Mouse (Mus musculus) limb, embryonic 11.5 days (tissue): ENCODE data around the gene Erg. TPM values are rescaled to one million over a fixed set of nuclear protein-coding genes. Genes with fewer than 3 reads are reported as not detected.

ENCODE experiments used
- ATAC-seq: fragments of 200-750 bp; cut with Nextera tagmentation; 2 replicates; pipeline ENCODE4 v1.8.0; 2017; ENCODE audit warnings: low read depth; ENCODE audit not compliant: insufficient number of reproducible peaks, low FRiP score, low TSS enrichment
- DNase-seq: peaks from one replicate; pipeline ENCODE4 v3.0.0-alpha.2; 2015; ENCODE audit warnings: low spot score
- H3K27ac ChIP-seq: fragments of 300-500 bp; sonication (generic); replicated peaks from 2 replicates; pipeline ENCODE4 v1.5.1; 2014; ENCODE audit warnings: low read depth, mild to moderate bottlenecking, low read length
- H3K27me3 ChIP-seq: fragments of 300-500 bp; sonication (generic); 2 replicates; pipeline ENCODE4 v1.6.1; 2014; ENCODE audit warnings: mild to moderate bottlenecking, low read length, mixed read lengths; ENCODE audit not compliant: control insufficient read depth, insufficient read depth
- H3K36me3 ChIP-seq: fragments of 300-500 bp; sonication (generic); 2 replicates; pipeline ENCODE4 v1.6.1; 2014; ENCODE audit warnings: mild to moderate bottlenecking, low read length, moderate library complexity, mixed read lengths; ENCODE audit not compliant: control insufficient read depth, insufficient read depth
- H3K4me1 ChIP-seq: fragments of 300-500 bp; sonication (generic); 2 replicates; pipeline ENCODE4 v1.6.1; 2014; ENCODE audit warnings: low read length, mixed read lengths; ENCODE audit not compliant: control insufficient read depth, insufficient read depth
- H3K4me2 ChIP-seq: fragments of 300-500 bp; sonication (generic); 2 replicates; pipeline ENCODE4 v1.6.1; 2014; ENCODE audit warnings: low read depth, mild to moderate bottlenecking, moderate library complexity; ENCODE audit not compliant: severe bottlenecking
- H3K4me3 ChIP-seq: fragments of 300-500 bp; sonication (generic); 2 replicates; pipeline ENCODE4 v1.5.1; 2014; ENCODE audit warnings: low read depth, low read length
- H3K9ac ChIP-seq: fragments of 300-500 bp; sonication (generic); 2 replicates; pipeline ENCODE4 v1.6.1; 2014; ENCODE audit warnings: mild to moderate bottlenecking, low read length
- H3K9me3 ChIP-seq: fragments of 300-500 bp; sonication (generic); 2 replicates; pipeline ENCODE4 v1.6.1; 2016; ENCODE audit warnings: low read length; ENCODE audit not compliant: control insufficient read depth
- WGBS: fragments of 180-500 bp; shearing (Covaris S2); extraction: QIAGEN DNeasy Blood & Tissue Kit; methylation state at CpG from one replicate; pipeline ENCODE4 v1.1.7; 2014; 5-methylcytosine and 5-hydroxymethylcytosine counted together
- polyA plus RNA-seq: library from polyadenylated mRNA; unstranded; fragments of >200 nt; fragmentation: Nextera tagmentation; extraction: Ambion mirVana; gene quantifications from 2 replicates; pipeline ENCODE4 v1.2.1, GENCODE M21; 2014

Gene Erg
- polyA plus RNA-seq, 1 experiment from 2014 or later = 5.1 TPM

DNA sequence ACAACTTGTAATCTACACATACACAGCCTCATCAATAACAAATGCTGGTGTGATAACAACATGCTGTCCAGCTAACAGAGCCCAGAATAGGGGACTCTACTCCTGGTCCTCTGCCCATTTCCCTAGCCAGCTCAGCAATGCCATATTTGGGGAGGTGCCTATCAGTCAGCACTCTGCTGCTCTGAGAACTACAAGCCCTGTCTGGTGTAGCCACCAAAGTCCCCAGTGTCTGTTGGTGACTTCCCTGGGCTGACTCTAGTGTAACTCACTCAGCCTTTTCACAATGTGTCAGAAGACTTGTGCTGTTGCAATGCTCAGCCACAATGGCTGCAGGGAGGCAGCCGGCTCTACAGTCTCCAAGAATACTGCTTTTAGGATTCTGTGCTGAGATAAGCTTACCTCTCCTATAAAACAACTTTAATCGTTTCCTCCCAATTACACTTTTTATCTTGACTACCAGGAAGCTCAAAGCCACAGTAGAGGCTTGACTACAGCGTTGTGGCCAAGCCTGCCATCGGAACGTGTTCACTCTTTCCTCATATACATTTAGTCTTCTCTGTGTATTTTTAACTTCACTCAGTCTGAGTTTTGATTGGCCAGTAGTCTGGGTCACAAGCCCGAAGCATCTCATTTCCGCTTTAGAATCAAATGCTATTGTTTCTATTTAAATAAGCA is 201.0 kb downstream of the Erg start:
- H3K4me1 ChIP-seq = no peaks in the 10 kb centered on the region
- H3K4me3 ChIP-seq = no peak overlapping the region
- WGBS = 89% methylated on average over 7 of the region's 7 CpGs
- no peaks in the 10 kb centered on the region for H3K27me3 ChIP-seq
- H3K27ac ChIP-seq = no peak overlapping the region
- no peaks in the 10 kb centered on the region for H3K36me3 ChIP-seq
- DNase-seq = no peak
- no peak for ATAC-seq
- no peaks in the 10 kb centered on the region for H3K9me3 ChIP-seq
- no peak overlapping the region for H3K9ac ChIP-seq
- H3K4me2 ChIP-seq = no peak overlapping the region

DNA sequence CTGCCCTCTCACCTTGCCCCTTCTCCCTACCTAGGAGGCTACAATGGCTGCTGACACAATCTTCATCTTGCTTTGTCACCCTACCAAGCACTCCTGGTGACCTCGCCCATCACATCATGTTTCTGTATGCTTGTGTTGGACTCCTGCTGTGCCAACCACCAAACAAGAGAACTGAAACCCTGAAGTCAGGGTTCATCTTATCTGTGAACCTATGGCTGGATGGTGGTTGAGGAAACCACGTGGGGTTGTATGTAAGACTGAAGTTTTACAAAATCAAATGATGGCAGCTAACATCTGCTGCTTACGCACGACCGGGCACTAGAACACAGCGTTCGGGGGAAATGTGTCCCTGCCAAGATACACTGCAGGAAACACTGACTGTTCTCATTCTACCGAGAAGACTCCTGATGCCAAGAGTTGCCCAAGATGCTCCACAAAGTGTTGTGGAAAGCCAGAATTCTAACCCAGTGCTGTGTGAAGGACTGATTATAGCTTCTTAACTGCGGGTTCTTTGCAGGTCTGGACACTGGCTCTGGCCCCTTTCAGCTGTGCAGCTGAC is 201.7 kb downstream of the Erg start:
- ATAC-seq = no peak
- H3K9ac ChIP-seq = no peak overlapping the region
- no peak overlapping the region for H3K4me3 ChIP-seq
- no peak for DNase-seq
- WGBS = 92% methylated on average over 9 of the region's 9 CpGs
- H3K27me3 ChIP-seq = no peaks in the 10 kb centered on the region
- no peaks in the 10 kb centered on the region for H3K4me1 ChIP-seq
- H3K27ac ChIP-seq = no peak overlapping the region
- H3K36me3 ChIP-seq = no peaks in the 10 kb centered on the region
- H3K9me3 ChIP-seq = no peaks in the 10 kb centered on the region
- no peak overlapping the region for H3K4me2 ChIP-seq

GRCm38 (mm10) chr16:95382251-95382650 is 204.1 kb downstream of the Erg start:
- DNase-seq = no peak
- Histone ChIP-seq H3K36me3 (no peaks in the 10 kb centered on the region), H3K27me3 (no peaks in the 10 kb centered on the region), H3K4me2 (no peak overlapping the region), H3K9me3 (no peaks in the 10 kb centered on the region), H3K27ac (no peak overlapping the region), H3K4me3 (no peak overlapping the region), H3K4me1 (no peaks in the 10 kb centered on the region), H3K9ac (no peak overlapping the region)
- WGBS = 86% methylated on average over 5 of the region's 5 CpGs
- ATAC-seq = no peak

DNA sequence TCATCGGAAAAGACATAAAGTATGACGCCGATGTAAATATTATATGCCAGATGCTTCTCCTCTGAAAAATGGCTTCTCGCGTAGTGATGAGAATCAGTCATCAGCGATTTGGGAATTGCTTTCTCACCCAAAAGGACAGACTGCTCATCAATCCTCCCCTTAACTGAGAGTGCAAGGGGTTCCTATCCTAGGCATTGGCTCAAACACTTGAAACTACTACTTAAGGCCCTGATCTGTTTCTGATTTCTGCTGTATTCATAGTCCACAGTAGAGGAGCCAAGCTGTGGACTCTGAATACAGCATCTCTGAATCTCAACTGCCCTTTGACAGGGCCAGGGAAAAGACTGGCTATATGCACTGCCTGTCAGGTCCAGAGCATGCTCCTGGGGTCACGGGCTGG is 209.6 kb downstream of the Erg start:
- 0 out of 2 replicates have a peak, but pooled peaks cover 2% of the 10 kb centered on the region for H3K4me1 ChIP-seq
- H3K36me3 ChIP-seq = no peaks in the 10 kb centered on the region
- H3K4me2 ChIP-seq = no peak overlapping the region
- no peak overlapping the region for H3K27ac ChIP-seq
- WGBS = 91% methylated on average over 7 of the region's 7 CpGs
- H3K27me3 ChIP-seq = no peaks in the 10 kb centered on the region
- DNase-seq = no peak
- no peak for ATAC-seq
- H3K9me3 ChIP-seq = no peaks in the 10 kb centered on the region
- no peak overlapping the region for H3K9ac ChIP-seq
- H3K4me3 ChIP-seq = no peak overlapping the region

DNA sequence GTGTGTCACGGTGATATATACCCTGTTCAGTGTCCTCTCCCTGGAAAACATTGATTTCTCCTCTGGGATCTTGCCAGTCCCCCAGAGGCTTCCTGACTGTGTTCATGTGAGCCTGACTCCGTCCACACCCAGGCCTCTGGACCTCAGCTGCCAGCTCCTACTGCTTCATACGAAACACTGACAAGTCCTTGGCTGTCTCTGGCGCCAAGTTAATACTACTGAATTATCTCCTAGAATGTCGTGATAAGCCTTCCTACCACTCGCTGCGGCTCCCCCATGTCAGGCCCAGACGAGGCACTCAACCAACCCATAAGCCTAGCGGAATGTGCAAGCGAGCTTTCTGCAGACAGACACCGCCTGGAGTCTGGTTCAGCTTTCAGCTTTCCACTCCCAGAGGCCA is 210.0 kb downstream of the Erg start:
- 78% methylated on average over 11 of the region's 11 CpGs for WGBS
- DNase-seq = no peak
- H3K9me3 ChIP-seq = no peaks in the 10 kb centered on the region
- H3K27ac ChIP-seq = no peak overlapping the region
- no peak overlapping the region for H3K4me2 ChIP-seq
- 0 out of 2 replicates have a peak, but pooled peaks cover 2% of the 10 kb centered on the region for H3K4me1 ChIP-seq
- no peaks in the 10 kb centered on the region for H3K36me3 ChIP-seq
- H3K27me3 ChIP-seq = no peaks in the 10 kb centered on the region
- no peak overlapping the region for H3K4me3 ChIP-seq
- H3K9ac ChIP-seq = no peak overlapping the region
- no peak for ATAC-seq

GRCm38 (mm10) chr16:95374646-95375045 is 211.7 kb downstream of the Erg start:
- Histone ChIP-seq H3K27ac (no peak overlapping the region), H3K27me3 (no peaks in the 10 kb centered on the region), H3K4me3 (no peak overlapping the region), H3K36me3 (no peaks in the 10 kb centered on the region), H3K4me1 (0 out of 2 replicates have a peak, but pooled peaks cover 2% of the 10 kb centered on the region), H3K9ac (no peak overlapping the region), H3K9me3 (no peaks in the 10 kb centered on the region), H3K4me2 (no peak overlapping the region)
- 65% methylated on average over 4 of the region's 4 CpGs for WGBS
- no peak for ATAC-seq
- DNase-seq = no peak

DNA sequence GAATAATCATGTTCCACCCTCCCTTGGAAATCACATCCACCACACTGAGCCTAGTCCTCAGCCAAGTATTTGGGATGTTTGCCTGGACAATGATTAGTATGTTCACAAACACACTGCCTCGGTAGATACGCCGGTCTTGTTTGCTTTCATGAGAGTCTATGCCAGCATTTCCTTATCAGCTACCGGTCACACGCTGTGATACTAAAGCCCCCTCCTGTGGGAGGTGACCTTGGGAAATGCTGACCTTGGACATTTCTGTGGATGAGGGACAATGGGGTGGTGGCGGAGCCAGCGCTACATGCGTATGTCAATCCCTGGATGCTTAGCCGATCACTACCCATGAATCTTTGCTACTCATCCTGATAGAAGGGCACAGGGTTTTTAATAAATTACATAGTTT is 213.4 kb downstream of the Erg start:
- Histone ChIP-seq H3K9me3 (no peaks in the 10 kb centered on the region), H3K4me1 (0 out of 2 replicates have a peak, but pooled peaks cover 2% of the 10 kb centered on the region), H3K36me3 (no peaks in the 10 kb centered on the region), H3K9ac (no peak overlapping the region), H3K27ac (no peak overlapping the region), H3K27me3 (no peaks in the 10 kb centered on the region), H3K4me3 (no peak overlapping the region), H3K4me2 (no peak overlapping the region)
- ATAC-seq = no peak
- DNase-seq = no peak
- WGBS = 95% methylated on average over 9 of the region's 9 CpGs

DNA sequence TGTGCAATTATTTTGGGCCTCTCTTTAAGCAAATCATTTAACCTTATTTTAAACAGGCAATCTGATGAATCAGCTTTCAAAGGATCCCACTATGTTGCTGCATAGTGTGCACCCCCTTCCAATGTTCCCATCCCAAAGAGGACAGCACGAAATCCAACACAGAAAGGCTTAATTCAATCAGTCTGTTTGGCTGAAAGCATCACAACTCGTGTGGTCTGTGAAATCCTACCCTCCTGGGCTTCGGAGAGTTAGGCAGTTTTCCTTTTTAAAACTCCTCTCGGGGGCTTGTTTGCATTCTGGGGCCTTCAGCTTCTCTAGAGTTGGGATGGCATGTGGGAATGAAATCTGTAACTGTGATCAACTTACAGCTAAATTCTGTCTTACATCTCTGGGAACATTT is 214.7 kb downstream of the Erg start:
- ATAC-seq = no peak
- no peaks in the 10 kb centered on the region for H3K9me3 ChIP-seq
- no peak overlapping the region for H3K27ac ChIP-seq
- H3K4me3 ChIP-seq = no peak overlapping the region
- H3K27me3 ChIP-seq = no peaks in the 10 kb centered on the region
- H3K9ac ChIP-seq = no peak overlapping the region
- H3K36me3 ChIP-seq = no peaks in the 10 kb centered on the region
- H3K4me2 ChIP-seq = no peak overlapping the region
- DNase-seq = no peak
- H3K4me1 ChIP-seq = 0 out of 2 replicates have a peak, but pooled peaks cover 2% of the 10 kb centered on the region
- WGBS = 49% methylated on average over 4 of the region's 4 CpGs
